Mouse (Mus musculus) limb, embryonic 14.5 days (tissue): Measurements from ENCODE around the gene Ifitm2. TPM values are rescaled to one million over a fixed set of nuclear protein-coding genes. Genes with fewer than 3 reads are reported as not detected.
A peak's percentile ranks its signal among the peaks of the same experiment; 100 is the strongest.

Experiments used
- ATAC-seq: fragments of 200-750 bp; cut with Nextera tagmentation; 2 replicates; pipeline ENCODE4 v1.8.0; 2017; ENCODE audit warnings: low read depth, moderate number of reproducible peaks, moderate TSS enrichment; ENCODE audit not compliant: low FRiP score
- DNase-seq: peaks from one replicate; pipeline ENCODE4 v3.0.0-alpha.2; 2015; ENCODE audit warnings: low spot score
- H3K27ac ChIP-seq: fragments of 300-500 bp; sonication (generic); replicated peaks from 2 replicates; pipeline ENCODE4 v1.5.1; 2014; ENCODE audit warnings: low read depth, mild to moderate bottlenecking, low read length, moderate library complexity, mixed read lengths
- H3K27me3 ChIP-seq: fragments of 300-500 bp; sonication (generic); 2 replicates; pipeline ENCODE4 v1.6.1; 2014; ENCODE audit warnings: low read length, mixed read lengths; ENCODE audit not compliant: control insufficient read depth, insufficient read depth
- H3K36me3 ChIP-seq: fragments of 300-500 bp; sonication (generic); 2 replicates; pipeline ENCODE4 v1.6.1; 2014; ENCODE audit warnings: mild to moderate bottlenecking, low read length, moderate library complexity, mixed read lengths; ENCODE audit not compliant: control insufficient read depth, insufficient read depth
- H3K4me1 ChIP-seq: fragments of 300-500 bp; sonication (generic); 2 replicates; pipeline ENCODE4 v1.6.1; 2014; ENCODE audit warnings: antibody characterized with exemption, low read length, mixed read lengths; ENCODE audit not compliant: control insufficient read depth, insufficient read depth
- H3K4me2 ChIP-seq: fragments of 300-500 bp; sonication (generic); replicated peaks from 2 replicates; pipeline ENCODE4 v1.6.1; 2014; ENCODE audit warnings: low read depth, mild to moderate bottlenecking, low read length, moderate library complexity; ENCODE audit not compliant: severe bottlenecking
- H3K4me3 ChIP-seq: fragments of 300-500 bp; sonication (generic); replicated peaks from 2 replicates; pipeline ENCODE4 v1.5.1; 2014; ENCODE audit warnings: low read length
- H3K9ac ChIP-seq: fragments of 300-500 bp; sonication (generic); 2 replicates; pipeline ENCODE4 v1.6.1; 2014; ENCODE audit warnings: mild to moderate bottlenecking, low read depth, low read length, moderate library complexity; ENCODE audit not compliant: severe bottlenecking
- H3K9me3 ChIP-seq: fragments of 300-500 bp; sonication (generic); 2 replicates; pipeline ENCODE4 v1.6.1; 2016; ENCODE audit warnings: low read length; ENCODE audit not compliant: control insufficient read depth
- POLR2A ChIP-seq: fragments of 200-500 bp; IDR thresholded peaks from 2 replicates; pipeline ENCODE4 v1.8.0; 2012; ENCODE audit warnings: inconsistent platforms, mild to moderate bottlenecking, moderate library complexity, borderline replicate concordance; ENCODE audit not compliant: insufficient read depth, insufficient read length; ENCODE audit errors: extremely low read depth
- WGBS: fragments of 180-500 bp; shearing (Covaris S2); extraction: QIAGEN DNeasy Blood & Tissue Kit; methylation state at CpG from one replicate; pipeline ENCODE4 v1.1.7; 2014; 5-methylcytosine and 5-hydroxymethylcytosine counted together
- polyA plus RNA-seq, 2 experiments: library from polyadenylated mRNA; depleted of rRNA in 1 of 2; stranded (reverse) in 1 of 2; unstranded in 1 of 2; fragments of >200 nt; fragmentation: Nextera tagmentation in 1 of 2; extraction: Ambion mirVana in 1 of 2; gene quantifications; 2 replicates each; pipeline versions ENCODE4 v1.2.1 to v1.2.3; 2012 to 2014

Gene Ifitm2
- polyA plus RNA-seq (2012; rRNA removed) (1,234 and 1,466 TPM in 2 replicates), polyA plus RNA-seq (2014; fragmentation: Nextera tagmentation; extraction: Ambion mirVana) (1,822 and 1,827 TPM in 2 replicates)

- Histone ChIP-seq H3K27me3 (no peaks in the 10 kb centered on the region), H3K9ac (peak within 1 kb of the TSS; percentile 72), H3K4me1 (peaks cover 50% of the 10 kb centered on the region), H3K27ac (peak within 1 kb of the TSS; percentile 97), H3K4me2 (peak within 1 kb of the TSS; percentile 86), H3K4me3 (peak within 1 kb of the TSS; percentile 67), H3K36me3 (peaks cover 12% of the 10 kb centered on the region; the same call in 1 of the 2 replicates), H3K9me3 (no peaks in the 10 kb centered on the region)
- peak; percentile 97 for DNase-seq
- 2% methylated on average over 11 of the region's 11 CpGs for WGBS
- ATAC-seq = peak; percentile 90
- TF ChIP-seq POLR2A = peak; percentile 46; the same call in 1 of the 2 replicates
These were observed at the start of gene Ifitm2, which contains the start of gene Gm45717 for GRCm38 (mm10) chr7:140955758-140956555. Gene Ifitm2 (minus strand): TSS chr7:140955987. Gene Gm45717 (minus strand): TSS chr7:140955937.

DNA sequence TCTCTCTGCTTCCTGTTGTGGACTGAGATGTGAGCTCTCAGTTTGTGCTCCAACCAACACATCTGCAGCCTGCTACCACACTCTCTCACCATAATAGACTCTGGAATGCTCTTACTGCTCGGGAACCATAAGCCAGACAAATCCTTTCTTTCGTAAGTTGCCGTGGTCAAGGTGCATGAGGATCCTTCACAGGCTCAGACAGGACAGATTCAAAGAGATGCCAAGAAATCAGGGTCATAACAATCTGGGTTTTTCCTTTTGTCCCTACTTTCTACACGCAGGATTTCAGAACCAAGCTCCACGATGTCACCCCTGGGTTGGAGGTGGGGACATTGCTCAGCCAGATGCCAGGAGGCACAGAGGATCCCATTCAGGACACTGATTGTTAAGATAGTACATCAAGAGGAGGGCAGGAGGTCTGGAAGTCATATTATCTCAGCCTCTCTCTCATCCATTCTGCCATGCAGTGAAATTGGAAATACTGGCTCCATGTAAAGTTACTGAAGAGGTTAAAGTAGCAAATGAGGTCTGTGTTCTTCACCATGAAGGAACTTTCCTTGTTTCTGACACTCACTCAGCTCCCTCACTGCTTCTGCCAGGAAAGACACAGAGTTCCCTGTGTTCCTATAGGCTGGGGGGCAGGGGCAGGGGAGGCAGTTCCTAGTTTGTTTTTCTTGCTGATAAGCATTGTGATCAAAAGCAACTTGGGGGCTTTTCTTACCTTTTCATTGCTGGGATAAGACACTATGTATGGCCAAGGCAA, 47.6 kb upstream of the Ifitm2 start:
- H3K4me1 ChIP-seq = peaks cover under 1% of the 10 kb centered on the region; the same call in 1 of the 2 replicates
- no peak overlapping the region for H3K4me3 ChIP-seq
- no peaks in the 10 kb centered on the region for H3K9me3 ChIP-seq
- DNase-seq = no peak
- H3K27ac ChIP-seq = no peak overlapping the region
- no peak for TF ChIP-seq POLR2A
- 82% methylated on average over 5 of the region's 5 CpGs for WGBS
- ATAC-seq = no peak
- H3K4me2 ChIP-seq = no peak overlapping the region
- no peaks in the 10 kb centered on the region for H3K36me3 ChIP-seq
- no peaks in the 10 kb centered on the region for H3K27me3 ChIP-seq
- H3K9ac ChIP-seq = no peak overlapping the region

GRCm38 (mm10) chr7:141000881-141001708, 45.3 kb upstream of the Ifitm2 start:
- DNase-seq (no peak), ATAC-seq (no peak)
- Histone ChIP-seq H3K9me3 (no peaks in the 10 kb centered on the region), H3K27ac (no peak overlapping the region), H3K27me3 (no peaks in the 10 kb centered on the region), H3K36me3 (no peaks in the 10 kb centered on the region), H3K4me2 (no peak overlapping the region), H3K4me1 (no peaks in the 10 kb centered on the region), H3K9ac (no peak overlapping the region), H3K4me3 (no peak overlapping the region)
- whole genome bisulfite sequencing = 78% methylated on average over 15 of the region's 15 CpGs
- no peak for TF ChIP-seq POLR2A

- 82% methylated on average over 11 of the region's 11 CpGs for WGBS
- Histone ChIP-seq H3K4me1 (no peaks in the 10 kb centered on the region), H3K36me3 (no peaks in the 10 kb centered on the region), H3K4me3 (no peak overlapping the region), H3K4me2 (no peak overlapping the region), H3K9ac (no peak overlapping the region), H3K27me3 (no peaks in the 10 kb centered on the region), H3K27ac (no peak overlapping the region), H3K9me3 (no peaks in the 10 kb centered on the region)
- DNase-seq (no peak), ATAC-seq (no peak)
- no peak for TF ChIP-seq POLR2A
These were observed 43.3 kb upstream of the Ifitm2 start for GRCm38 (mm10) chr7:140998853-140999700.
